Mouse (Mus musculus): ENCODE measurements around the gene Gm20479.

- TF ChIP-seq MYOD1 (IDR thresholded peaks at IDR 0.05; ENCODE audit: control insufficient read depth in 1 of 3, insufficient read length in 2 of 3, low read depth in 2 of 3) (no peak), MYOG (IDR thresholded peaks at IDR 0.05; ENCODE audit: control insufficient read depth in 1 of 3, insufficient read depth in 1 of 3, insufficient read length in 2 of 3, low read depth in 2 of 3) (no peak), TCF12 (IDR thresholded peaks at IDR 0.05; ENCODE audit: insufficient read depth, poor library complexity, severe bottlenecking) (no peak), POLR2A (IDR thresholded peaks at IDR 0.05; ENCODE audit: insufficient read length, low read depth) (no peak), POLR2AphosphoS2 (IDR thresholded peaks at IDR 0.05; ENCODE audit: insufficient read length, low read depth) (no peak), REST (IDR thresholded peaks at IDR 0.05; ENCODE audit: insufficient read depth, insufficient read length) (no peak)
Measured at GRCm38 (mm10) chr7:27404203-27404942, 47.2 kb upstream of the Gm20479 start.

Measured in myocyte (in vitro differentiated cells).